Mouse (Mus musculus): Measurements from ENCODE around the gene Adgra3. TPM values are rescaled to one million over a fixed set of nuclear protein-coding genes. Genes with fewer than 3 reads are reported as not detected.

Gene Adgra3
- total and polyA plus RNA-seq, 3 experiments: not detected

GRCm38 (mm10) chr5:50033660-50034059 is 25.1 kb downstream of the Adgra3 start:
- no peak for DNase-seq (ENCODE audit: low read depth, low spot score)
- H3K9ac ChIP-seq (ENCODE audit: control insufficient read depth, low read depth, low read length, poor library complexity, severe bottlenecking): no peak overlapping the region
- no peaks in the 10 kb centered on the region for H3K27me3 ChIP-seq (ENCODE audit: control insufficient read depth in 1 of 2, insufficient read depth in 2 of 2, low read length in 2 of 2)
- H3K27ac ChIP-seq (ENCODE audit: control insufficient read depth, low read depth, low read length): no peak overlapping the region
- no peak overlapping the region for H3K4me3 ChIP-seq (ENCODE audit: control insufficient read depth in 1 of 2, insufficient read depth in 1 of 2, low read depth in 2 of 2, low read length in 2 of 2)
- H3K4me1 ChIP-seq (ENCODE audit: control insufficient read depth in 1 of 2, insufficient read depth in 2 of 2, low read length in 2 of 2): no peaks in the 10 kb centered on the region
- no peaks in the 10 kb centered on the region for H3K9me3 ChIP-seq (replicated peaks; ENCODE audit: insufficient read depth, low read length)
- no peaks in the 10 kb centered on the region for H3K36me3 ChIP-seq (ENCODE audit: control insufficient read depth in 1 of 2, insufficient read depth in 2 of 2, low read length in 2 of 2)
- H3K79me2 ChIP-seq (ENCODE audit: control insufficient read depth, insufficient read depth, low read length, poor library complexity): no peaks in the 10 kb centered on the region
- TF ChIP-seq HCFC1 (IDR thresholded peaks at IDR 0.05; ENCODE audit: low read depth, low read length) (no peak), MXI1 (IDR thresholded peaks at IDR 0.05; ENCODE audit: low read depth, low read length) (no peak), GATA1 (IDR thresholded peaks at IDR 0.05; ENCODE audit: low read depth, low read length) (no peak), ZC3H11A (IDR thresholded peaks at IDR 0.05; ENCODE audit: low read depth, low read length) (no peak), E2F4 (IDR thresholded peaks at IDR 0.05; ENCODE audit: borderline replicate concordance, low read depth, low read length) (no peak)

GRCm38 (mm10) chr5:50032332-50032731 is 26.5 kb downstream of the Adgra3 start:
- Histone ChIP-seq H3K27me3 (ENCODE audit: control insufficient read depth in 1 of 2, insufficient read depth in 2 of 2, low read length in 2 of 2) (no peaks in the 10 kb centered on the region), H3K79me2 (ENCODE audit: control insufficient read depth, insufficient read depth, low read length, poor library complexity) (no peaks in the 10 kb centered on the region), H3K9me3 (replicated peaks; ENCODE audit: insufficient read depth, low read length) (no peaks in the 10 kb centered on the region), H3K4me3 (ENCODE audit: control insufficient read depth in 1 of 2, insufficient read depth in 1 of 2, low read depth in 2 of 2, low read length in 2 of 2) (no peak overlapping the region), H3K9ac (ENCODE audit: control insufficient read depth, low read depth, low read length, poor library complexity, severe bottlenecking) (no peak overlapping the region), H3K27ac (ENCODE audit: control insufficient read depth, low read depth, low read length) (no peak overlapping the region), H3K4me1 (ENCODE audit: control insufficient read depth in 1 of 2, insufficient read depth in 2 of 2, low read length in 2 of 2) (no peaks in the 10 kb centered on the region), H3K36me3 (ENCODE audit: control insufficient read depth in 1 of 2, insufficient read depth in 2 of 2, low read length in 2 of 2) (no peaks in the 10 kb centered on the region)
- no peak for TF ChIP-seq CHD2 (IDR thresholded peaks at IDR 0.05; ENCODE audit: low read length)
- TF ChIP-seq MAFK (IDR thresholded peaks at IDR 0.05; ENCODE audit: borderline replicate concordance, low read depth, low read length): no peak
- no peak for TF ChIP-seq TBP (IDR thresholded peaks at IDR 0.05; ENCODE audit: low read depth, low read length)
- no peak for TF ChIP-seq ELF1 (IDR thresholded peaks at IDR 0.05; ENCODE audit: low read depth, low read length)
- TF ChIP-seq POLR2A (IDR thresholded peaks at IDR 0.05; ENCODE audit: control insufficient read depth in 1 of 2, insufficient read depth in 1 of 2, low read depth in 1 of 2, low read length in 2 of 2, poor library complexity in 1 of 2): no peak
- TF ChIP-seq E2F4 (IDR thresholded peaks at IDR 0.05; ENCODE audit: borderline replicate concordance, low read depth, low read length): no peak
- TF ChIP-seq RCOR1 (IDR thresholded peaks at IDR 0.05; ENCODE audit: low read depth, low read length): no peak
- no peak for TF ChIP-seq ZC3H11A (IDR thresholded peaks at IDR 0.05; ENCODE audit: low read depth, low read length)
- no peak for TF ChIP-seq USF2 (IDR thresholded peaks at IDR 0.05; ENCODE audit: borderline replicate concordance in 1 of 2, insufficient read depth in 1 of 2, low read depth in 1 of 2, low read length in 2 of 2)
- no peak for TF ChIP-seq POLR2AphosphoS2 (IDR thresholded peaks at IDR 0.05; ENCODE audit: low read length)
- TF ChIP-seq SMC3 (IDR thresholded peaks at IDR 0.05; ENCODE audit: low read depth, low read length): no peak
- TF ChIP-seq MAZ (IDR thresholded peaks at IDR 0.05; ENCODE audit: low read depth, low read length): no peak
- TF ChIP-seq ZMIZ1 (IDR thresholded peaks at IDR 0.05; ENCODE audit: low read depth, low read length): no peak
- TF ChIP-seq GABPA (IDR thresholded peaks at IDR 0.05; ENCODE audit: low read depth, low read length): no peak
- TF ChIP-seq MAX (IDR thresholded peaks at IDR 0.05; ENCODE audit: low read length): no peak
- no peak for TF ChIP-seq MYB (IDR thresholded peaks at IDR 0.05; ENCODE audit: low read depth, low read length)
- TF ChIP-seq CHD1 (IDR thresholded peaks at IDR 0.05; ENCODE audit: low read depth, low read length): no peak
- no peak for DNase-seq (ENCODE audit: low read depth, low spot score)

Data from MEL (cell line).